Mouse (Mus musculus) frontal cortex, postnatal 14 days (tissue): ENCODE measurements at regions not wholly inside any gene's neighbourhood (a gene's known extent, or its start where the extent isn't known, plus 50 kb on each side); places are given as distances from the start of the nearest gene placed in this dataset.

Experiments used
- DNase-seq, 2 experiments: peaks; one replicate each; pipeline ENCODE4 v3.0.0; 2022; ENCODE audit warnings: low spot score in 2 of 2

DNA sequence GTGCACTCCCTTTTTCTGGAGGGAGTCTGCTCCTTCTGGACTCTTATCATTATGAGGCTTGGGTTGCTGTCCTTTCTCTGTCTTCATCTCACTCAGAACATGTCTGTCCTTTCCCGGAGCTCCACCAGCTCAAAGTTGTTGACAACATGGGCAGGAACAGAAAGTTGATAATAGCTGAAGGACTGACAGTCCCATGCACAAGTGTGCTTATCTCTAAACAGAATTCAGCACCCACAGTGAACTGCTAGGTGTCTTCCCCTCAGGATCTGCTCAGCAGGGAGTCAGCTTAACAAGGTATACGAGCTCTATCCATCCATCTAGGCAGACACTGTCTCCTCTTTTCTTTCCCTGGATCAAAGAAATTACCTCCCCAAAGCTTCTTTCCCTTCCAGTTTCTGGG lies 89.2 kb upstream of the Rab11fip2 start:
- no peak for DNase-seq

DNA sequence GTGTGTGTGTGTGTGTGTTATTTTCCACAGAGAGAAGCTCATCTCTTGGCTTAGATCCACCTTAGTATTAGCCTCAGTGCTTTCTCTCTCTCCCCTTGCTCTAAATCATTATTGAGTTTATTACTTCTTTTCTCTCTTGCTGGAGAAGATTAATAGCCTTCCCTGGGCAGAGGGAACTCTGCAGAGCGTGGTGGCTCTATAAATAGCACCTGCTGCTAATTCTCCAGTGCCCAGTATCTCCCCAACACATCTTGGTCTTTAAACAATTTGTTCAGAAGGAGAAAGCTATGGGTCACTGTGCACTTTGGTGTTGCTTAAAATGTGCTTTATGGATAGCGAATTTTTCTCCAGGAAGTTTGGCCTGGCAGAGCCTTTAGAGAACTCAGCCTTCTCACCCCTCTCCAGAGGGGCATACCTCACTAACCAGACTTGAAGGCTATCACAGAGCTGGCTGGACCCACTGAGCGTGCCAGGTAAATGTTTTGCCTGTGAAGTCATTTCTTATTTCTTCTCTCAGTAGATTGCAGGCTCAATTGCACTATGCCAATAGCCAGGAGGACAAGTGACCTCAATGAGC lies 86.8 kb upstream of the Rab11fip2 start:
- no peak for DNase-seq

DNA sequence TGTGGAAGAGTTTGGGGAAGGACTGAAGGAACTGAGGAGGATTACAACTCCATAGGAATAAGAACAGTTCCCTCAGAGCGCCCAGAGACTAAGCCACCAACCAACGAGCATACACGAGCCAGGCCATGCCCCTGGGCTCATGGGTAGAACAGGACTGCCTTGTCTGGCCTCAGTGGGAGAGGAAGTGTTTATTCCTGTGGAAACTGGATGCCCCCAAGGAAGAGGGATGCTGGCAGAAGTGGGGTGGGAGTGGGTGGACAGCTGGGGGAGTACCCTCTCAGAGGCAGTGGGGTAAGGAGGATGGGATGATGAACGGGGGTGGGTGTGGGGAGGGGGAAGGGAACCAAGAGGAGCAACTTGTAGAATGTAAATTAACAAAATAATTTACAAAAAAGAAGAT lies 86.3 kb upstream of the Rab11fip2 start:
- DNase-seq: no peak

DNA sequence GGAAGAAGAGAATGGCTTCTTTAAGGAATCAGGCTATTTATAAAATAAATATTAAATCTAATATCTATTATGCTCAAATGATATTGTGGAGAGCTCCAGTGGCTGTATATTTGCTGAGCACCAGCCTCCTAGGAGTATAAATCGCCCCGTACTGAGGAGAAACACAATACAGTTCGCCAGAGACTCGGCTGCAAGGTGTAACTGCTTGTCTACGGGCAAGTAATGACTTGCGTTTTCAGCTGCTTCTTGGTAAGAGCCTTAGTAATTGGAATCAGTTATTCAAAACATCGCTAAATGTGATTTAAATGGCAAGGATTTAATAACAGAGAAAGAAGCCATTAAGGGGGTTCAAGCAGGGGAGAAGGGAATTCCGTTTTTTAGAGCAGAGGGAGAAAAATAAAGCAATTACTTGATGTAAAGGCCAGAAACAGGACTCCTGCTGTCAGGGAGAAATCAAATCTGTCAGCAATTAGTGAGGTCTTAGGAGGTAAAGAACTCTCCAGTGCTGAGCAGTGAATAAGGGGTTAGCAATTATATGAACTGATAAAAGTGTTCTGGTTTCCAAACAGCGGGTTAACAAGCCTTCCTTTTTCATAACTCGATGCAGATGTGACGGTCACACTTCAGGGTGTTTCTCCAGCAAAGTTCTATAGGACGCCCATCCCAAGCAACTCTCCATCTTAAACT lies 72.3 kb upstream of the Rab11fip2 start:
- no peak for DNase-seq

DNA sequence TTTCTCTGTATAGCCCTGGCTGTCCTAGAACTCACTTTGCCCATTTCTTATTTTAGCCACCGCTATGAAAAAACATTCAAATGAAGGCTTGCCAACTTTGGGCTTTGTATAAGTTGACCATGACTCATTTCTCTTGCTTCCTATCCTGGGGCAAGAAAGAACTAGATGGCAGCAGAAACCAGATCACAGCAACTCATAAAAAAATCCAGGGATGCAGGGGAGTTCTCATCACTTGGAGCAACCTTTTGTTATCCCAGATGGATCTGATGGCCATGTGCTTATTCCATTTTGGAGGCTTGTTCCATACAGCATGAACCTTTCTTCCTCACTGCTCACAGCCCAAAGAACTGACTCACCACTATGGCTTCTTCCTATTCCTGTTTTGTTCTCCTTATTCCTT lies 52.1 kb upstream of the Rab11fip2 start:
- DNase-seq: no peak
